Mouse (Mus musculus): ENCODE measurements around the gene Tmem150b.

Gene Tmem150b

DNA sequence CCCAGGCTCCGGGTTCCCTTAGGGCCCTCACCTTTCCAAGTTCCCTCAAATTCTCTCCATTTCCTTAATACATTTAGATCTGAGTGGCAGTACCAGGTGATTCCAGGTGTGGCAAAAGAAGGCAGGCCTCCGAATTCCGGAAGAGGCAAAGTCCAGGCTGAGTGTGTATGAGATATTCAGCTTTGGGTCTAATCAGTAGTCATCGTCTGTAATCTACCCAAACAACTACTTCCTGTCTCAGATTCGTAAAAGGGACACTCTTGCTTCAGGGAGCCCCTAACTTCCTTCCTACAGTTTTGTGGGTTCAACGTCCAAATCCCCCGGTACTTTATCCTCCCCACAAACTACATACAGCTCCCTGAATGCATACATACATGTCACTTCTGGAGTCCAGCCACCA, at the start of gene Tmem150b:
Gene Tmem150b (minus strand): TSS at position 81 of the 400 bp plus-strand sequence.
- no peak for DNase-seq (ENCODE audit: low spot score)

DNA sequence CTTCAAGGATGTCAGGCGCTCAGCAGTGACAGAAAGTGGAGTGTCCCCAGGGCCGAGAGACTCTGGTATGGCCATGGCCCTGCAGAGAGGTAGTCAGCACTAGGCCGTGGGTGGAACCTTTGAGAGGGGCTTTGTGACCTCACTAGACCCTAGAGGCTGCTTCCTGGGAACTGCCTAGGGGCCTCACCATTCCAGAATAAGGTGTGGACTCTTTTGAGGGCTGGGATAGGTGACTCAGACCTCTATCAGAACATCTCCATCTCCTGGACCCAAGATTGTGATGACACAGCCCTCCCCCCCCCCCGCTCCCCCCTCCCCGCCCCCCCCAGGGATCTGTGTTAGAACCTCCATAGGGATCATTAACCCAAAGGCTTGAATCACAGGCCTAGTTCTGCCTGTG, 46.2 kb upstream of the Tmem150b start, which contains the start of gene Fam71e2:
Gene Fam71e2 (minus strand): TSS at position 101 of the 400 bp plus-strand sequence.
- no peak for DNase-seq (ENCODE audit: low spot score)

DNA sequence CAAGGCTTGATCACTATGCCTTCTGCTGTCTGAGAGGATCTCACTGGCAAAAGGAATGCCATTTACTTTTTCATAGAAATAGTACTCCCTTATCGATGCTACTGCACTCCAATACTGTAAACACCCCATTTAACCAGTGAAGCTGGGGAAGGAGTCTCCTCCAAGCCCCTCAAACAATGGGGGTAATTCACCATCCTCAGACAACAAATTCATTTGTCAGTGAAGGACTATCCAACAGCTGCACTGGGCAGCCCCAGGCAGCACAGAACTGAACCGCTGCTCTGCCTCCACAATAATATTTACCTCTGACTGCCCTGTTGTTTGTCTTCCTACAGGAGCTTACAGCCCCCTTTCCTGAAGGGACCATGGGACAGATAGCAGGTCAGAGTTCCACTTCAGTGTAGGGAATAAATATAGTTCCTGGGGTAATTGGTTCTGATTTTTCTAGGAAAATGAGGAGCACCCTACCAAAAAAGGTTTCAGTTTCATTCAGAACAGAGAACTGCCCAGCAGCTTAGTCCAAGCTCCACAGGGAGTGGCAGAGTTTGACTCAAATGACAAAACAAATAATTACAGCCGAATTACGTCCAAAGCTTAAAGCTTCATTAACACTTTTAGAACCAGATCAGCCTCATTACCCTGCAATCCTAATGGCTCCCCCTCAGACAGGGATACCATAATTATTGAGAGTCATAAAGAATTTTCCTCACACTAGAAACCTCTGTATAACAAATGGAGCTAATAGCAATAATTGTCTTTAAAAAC, 40.1 kb upstream of the Tmem150b start:
- DNase-seq (ENCODE audit: low spot score) = no peak

DNA sequence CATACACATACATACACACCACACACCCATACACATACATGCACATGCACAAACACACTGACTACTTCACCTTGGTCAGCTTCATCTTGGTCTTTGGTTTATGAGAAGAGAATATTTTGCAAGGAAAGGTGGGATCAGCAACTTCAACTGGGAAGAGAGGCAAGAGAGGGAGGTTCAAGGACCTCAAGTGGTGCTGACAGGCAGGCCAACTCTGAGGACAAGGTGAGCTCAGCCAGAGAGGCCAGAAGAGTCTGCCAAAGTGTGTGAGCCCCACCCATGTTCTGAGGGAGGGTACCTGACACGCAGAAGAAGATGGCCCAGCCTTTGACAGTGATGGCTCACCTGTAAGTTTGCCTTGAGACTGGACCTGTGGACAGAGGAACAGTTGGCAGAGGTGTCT, 34.6 kb upstream of the Tmem150b start:
- no peak for DNase-seq (ENCODE audit: low spot score)

DNA sequence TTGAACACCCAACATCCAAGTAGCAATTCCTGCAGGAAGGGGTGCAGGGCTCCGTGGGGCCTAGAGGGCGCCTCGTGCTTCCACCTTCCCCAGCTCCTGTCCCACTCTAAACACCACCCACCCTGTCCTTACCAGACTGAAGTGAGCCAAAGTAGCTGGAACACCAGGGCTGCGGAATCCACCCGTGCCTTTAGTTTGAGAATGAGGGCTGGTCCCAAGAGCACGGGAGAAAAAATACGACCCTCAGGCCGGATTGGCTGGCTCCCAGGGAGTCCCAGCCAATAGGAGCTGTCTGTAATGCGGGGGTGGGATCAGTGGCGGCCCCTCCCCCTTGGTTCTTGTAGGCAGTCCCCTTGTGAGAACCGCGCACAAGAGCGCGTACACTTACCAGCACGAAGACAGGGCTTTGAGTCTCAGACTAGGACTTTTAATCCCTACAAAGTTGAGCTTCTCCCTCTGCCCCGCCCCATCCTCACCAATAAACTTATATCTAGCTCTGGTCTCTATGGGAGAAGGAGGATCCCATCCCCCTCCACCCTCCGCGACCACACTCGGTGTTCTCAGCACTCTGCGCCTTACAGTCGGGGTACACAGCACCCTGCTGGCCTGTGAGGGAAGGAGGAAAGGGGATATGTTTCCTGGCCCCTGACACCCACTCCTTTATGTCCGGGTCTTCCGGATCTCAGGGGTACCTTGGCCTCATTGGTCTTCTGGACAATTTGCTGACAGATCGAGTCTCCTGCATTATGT, 27.9 kb upstream of the Tmem150b start, which contains the start of gene Cox6b2:
Gene Cox6b2 (minus strand): TSS at position 274 of the 750 bp plus-strand sequence.
- peak; percentile 62 for DNase-seq (ENCODE audit: low spot score)

DNA sequence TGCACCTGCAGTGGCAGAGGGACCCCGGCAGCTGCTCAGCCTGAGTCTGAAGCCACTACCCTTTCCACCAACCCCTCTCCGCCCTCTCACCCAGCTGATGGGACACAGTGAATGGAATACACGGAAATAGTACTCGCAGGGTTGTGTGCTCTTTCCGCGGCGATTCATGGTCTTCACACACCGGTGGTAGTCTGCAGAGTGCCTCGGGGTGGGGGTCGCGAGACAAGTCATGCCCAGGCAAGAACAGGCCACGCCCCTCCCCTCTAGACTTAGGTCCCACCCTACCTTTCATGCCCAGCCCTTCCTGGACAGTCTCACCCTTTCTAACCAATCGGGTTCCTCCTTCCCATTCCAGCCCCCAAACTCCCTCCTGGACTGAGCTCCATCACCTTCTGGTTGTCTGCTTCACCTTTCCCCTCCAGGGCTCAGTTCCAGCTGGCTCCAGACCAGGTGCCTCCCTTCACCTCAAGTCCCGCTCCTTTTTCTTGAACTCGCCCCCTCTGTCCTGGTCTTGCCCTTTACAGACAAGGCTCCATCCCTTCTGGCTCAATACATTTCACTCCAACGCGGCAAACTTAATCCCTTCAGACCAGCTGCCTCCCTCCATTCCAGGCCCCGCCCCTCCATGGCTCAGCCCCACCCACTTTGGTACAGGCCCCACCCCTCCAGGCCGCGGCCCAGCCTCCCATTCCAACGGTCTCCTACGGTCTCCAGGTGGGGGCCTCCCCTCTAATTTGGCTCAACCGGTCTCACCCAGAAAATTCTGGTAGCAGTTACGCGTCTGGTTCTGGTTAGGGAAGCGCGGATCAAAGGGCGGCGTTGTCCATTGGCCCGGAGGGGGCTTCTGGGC, 27.1 kb upstream of the Tmem150b start:
- peak; percentile 66 for DNase-seq (ENCODE audit: low spot score)

DNA sequence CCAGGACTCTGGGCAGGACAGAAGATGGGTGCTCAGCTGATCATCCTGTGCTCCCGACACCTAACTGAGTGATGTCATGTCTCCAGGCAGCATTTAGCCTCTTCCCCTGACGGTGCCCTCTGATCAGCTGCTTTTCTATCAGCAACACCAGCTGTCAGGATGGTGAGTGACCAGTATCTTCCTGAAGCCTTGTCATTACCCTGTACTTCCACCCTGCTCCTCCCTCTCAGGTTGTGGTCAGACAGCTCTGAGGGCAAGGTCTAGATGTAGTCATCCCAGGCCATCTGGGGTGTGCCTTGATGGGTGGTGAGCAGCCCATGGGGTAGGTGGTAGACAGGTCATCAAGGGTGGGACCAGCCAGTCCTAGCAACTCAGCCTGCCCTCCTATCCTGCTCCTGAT, 24.1 kb upstream of the Tmem150b start:
- DNase-seq (ENCODE audit: low spot score) = no peak

DNA sequence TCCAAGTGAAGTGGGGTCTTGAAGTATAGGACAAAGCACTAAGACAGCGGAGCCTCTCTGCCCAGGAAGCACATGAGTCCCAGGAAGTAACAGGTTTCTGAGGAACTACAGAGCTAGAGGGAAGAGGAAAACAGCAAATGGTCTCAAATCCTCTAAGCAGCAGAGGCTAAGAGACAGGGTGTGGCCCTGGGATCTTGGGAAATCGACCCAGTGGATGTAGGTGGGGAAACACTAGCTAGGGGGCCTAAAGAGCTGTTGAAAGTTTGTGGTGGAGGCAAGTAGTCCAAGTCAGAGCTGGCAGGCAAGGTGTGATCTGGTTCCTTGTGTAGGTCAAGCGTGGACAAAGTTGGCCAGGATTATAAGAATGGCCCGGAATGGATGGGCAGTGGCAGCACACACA, 23.3 kb upstream of the Tmem150b start:
- DNase-seq (ENCODE audit: low spot score) = no peak

DNA sequence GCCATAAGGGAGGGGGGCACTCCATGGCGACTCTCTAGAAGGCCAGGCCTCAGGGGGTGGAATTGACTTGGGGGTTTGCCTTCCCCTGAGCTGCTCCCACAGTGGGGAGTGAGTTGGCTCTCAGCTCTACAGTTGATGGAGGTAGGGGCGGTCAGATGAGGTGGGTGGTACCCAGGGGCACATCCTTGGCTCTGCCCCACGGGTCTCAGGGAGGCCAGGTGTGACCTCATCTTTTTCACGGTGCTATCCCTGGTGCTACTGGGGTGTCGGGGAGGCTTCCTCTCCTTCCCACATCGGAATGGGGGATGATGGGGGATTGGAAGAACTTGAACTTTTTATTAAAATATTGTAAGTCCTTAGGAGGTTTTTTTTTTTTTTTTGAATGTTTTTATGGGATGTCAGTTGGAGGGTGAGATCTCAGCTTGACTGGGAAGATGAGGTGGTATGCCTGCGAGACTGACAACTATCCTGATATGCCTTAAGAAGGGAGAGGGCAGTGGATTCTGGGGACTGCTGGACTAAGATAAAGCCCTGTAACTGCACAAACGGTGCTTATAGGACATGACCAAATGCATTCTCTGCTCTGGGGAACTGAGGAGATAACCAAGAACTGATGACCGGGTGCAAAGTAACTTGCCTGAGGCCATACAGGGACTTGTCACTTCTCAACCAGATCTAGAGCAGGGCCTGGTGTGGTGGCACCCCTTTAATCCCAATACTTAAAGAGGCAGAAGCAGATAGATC, 22.3 kb upstream of the Tmem150b start:
- no peak for DNase-seq (ENCODE audit: low spot score)

DNA sequence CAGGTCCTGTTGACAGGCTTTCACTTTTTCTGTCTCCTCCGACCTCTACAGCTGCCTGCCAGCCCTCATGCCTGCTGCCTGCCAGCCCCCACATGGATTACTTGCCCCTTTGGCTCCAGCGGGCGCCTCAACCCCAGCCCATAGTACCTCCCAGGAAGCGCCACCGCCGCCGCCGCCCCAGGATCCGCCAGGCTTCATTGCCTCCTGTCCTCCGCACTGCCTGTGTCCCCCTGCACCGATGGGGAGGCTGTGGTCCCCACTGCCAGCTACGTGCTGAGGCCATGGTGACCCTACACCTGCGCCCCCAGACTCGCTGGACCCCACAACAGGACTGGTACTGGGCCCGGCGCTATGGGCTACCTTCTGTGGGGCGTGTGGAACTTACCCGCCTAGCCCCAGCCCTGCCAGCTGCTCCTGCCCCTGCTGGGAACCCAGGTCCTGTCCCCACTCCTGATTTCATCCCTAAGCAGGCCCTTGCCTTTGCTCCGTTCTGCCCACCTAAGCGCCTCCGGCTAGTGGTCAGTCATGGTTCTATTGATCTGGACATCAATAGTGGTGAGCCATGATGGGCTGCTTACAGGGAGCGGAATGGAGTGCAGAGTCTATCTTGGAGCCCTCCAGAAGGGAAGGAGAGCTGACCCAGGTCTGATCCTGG, 21.4 kb upstream of the Tmem150b start:
- DNase-seq (ENCODE audit: low spot score) = no peak

DNA sequence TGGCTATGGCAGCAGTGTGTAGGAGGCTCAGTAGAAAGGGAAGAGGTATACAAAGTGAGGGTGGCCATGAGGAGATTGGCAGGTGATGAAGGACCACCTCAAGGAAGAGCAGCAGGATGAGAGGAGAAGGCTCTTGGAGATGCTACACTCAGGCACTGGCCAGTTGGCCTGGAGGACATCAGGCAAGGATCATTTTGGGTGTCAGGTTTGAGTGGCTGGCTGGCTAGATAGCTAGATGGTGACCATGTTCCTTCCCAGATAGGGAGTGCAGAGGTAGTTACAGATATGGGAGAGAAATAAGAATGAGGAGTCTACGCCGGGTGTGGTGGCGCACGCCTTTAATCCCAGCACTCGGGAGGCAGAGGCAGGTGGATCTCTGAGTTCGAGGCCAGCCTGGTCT, 19.8 kb upstream of the Tmem150b start:
- DNase-seq (ENCODE audit: low spot score) = no peak

DNA sequence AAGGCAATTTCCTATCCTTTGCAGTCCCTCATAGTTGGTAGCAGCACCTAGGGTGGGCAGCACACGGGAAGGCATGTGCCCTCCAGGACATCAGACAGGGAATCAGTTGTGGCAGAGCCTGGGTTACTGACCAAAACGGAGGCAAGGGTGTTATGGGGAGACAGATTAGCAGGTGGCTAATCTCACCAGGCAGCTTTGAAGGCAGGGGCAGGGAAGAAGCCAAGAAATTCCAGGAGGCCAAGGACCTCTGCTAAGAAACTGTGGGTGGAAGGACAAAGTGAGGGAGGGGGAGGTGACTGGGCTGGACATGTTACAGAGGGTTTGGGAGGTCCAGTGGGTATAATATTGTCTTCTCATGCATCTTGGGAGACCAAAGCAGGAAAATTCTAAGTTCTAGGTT, 18.3 kb upstream of the Tmem150b start:
- DNase-seq (ENCODE audit: low spot score) = no peak

DNA sequence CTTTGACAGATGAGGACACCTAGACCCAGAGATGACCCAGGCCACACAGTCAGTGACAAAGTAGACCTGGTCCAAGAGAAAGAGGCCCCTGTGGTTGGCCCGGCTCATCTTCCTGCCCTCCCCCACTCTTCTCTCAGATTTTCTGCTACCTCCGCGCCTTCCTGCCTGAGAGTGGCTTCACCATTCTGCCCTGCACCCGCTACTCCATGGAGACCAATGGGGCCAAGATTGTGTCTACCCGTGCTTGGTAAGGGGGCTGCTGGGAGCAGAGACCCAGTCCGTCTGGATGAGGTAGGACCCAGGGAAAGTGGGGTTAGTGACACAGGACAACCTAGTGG, 17.4 kb upstream of the Tmem150b start:
- no peak for DNase-seq (ENCODE audit: low spot score)

DNA sequence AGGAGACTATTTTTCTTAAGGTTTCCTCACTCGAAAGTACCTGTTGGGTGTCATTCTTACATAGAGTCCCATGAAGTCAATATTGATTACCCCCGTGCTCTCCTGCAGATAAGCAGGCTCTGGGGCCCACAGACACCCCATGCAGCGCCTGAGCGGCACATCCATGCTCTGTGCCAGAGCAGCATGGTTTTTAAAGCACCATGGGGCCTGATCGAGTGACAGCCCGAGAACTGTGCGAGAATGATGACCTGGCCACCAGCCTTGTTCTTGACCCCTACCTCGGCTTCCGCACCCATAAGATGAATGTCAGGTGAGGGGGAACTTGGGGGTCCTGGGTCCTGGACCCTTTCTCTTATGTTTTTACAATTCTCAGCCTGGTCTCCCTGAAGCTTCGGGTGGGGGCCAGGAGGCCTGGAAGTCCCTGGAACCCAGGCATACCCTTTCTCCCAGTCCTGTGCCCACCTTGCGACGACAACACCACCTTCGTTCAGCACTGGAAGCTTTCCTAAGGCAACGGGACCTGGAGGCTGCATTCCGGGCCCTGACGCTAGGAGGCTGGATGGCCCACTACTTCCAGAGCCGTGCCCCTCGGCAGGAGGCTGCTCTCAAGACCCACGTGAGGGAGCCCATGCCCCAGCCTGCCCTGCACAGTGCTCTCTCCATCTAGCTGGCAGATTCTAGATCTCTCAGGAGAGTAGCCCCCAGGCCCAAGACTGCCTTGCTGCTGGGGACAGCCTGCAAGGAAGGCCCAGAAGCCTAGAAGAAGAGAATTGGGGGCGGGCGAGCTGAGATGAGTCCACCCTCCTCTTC, 16.8 kb upstream of the Tmem150b start:
- no peak for DNase-seq (ENCODE audit: low spot score)

DNA sequence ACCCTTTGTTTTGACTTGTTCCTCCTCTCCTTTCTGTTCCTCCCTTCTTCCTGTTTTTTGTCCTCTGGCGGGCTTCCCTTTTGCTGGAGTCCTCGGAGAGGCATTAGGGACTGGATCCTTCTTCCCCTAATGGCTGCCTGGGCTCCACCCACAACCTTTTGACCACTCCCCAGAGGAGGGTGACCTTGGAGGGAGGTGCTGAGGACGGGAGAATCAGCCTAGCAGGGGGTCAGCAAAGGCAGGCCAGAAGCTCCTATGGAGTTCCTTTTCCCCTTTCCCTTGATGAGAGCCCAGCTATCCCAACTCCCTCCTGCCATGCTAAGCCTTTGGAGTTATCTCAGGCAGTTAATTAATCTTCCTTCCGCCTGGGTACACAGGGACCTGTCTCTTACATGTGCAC, 16.1 kb upstream of the Tmem150b start:
- DNase-seq (ENCODE audit: low spot score) = peak; percentile 58

DNA sequence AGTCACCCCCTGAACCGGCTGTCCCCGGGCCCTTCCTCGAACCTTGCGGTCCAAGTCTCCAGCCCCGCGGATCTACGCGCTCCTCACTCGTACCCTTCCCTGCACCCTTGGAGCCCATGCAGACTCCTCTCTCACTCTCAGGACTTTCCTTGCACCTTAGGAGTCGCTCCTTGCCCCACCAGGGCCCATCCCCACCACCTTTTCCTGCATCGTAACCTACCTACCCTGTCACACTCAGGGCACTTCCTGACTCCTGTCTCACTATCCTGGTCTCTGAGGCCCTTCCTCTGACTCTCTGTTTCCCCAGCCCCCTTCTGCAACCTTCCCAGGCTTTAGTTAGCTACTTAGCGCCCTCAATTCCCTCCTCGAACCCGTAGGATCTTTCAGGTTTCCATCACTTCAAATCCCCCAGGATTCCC, 15.3 kb upstream of the Tmem150b start:
- DNase-seq (ENCODE audit: low spot score) = no peak

DNA sequence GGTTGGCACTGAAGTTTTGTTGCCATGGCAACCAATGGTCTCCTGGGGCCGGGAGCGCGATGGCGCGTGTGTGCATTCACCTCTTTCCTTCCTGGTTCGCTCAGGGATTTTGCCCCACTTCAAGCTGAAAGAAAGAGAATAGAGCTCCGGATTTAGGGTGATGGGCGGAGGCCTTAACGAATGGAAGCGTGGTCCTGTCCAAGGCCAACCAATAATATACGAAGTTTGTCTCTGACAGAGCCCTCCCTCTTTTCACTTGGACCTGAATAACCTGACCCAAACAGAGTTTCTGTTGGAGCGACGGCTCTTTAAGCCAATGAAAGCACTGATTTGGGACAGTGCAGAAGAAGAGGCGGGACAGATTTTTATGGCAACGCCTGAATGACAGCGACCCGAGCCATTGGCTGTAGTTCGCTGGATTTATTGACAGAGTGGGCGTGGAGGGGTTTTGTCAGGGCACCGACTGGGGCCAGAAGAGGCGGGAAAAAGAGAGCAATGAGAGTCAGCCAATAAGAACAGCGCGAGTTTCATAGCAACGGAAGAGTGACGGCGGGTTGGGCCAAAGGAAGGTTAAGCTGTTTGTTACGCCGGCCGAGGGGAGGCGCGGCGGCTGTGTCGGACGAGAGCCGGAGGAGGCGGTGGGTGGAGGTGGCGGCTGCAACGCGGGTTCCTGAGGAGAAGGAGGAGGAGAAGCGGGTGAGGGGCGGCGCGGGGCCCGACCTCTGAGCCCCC, 14.7 kb upstream of the Tmem150b start, which contains the start of gene Kmt5c:
Gene Kmt5c (plus strand): TSS at position 572 of the 732 bp plus-strand sequence.
- peak; percentile 86 for DNase-seq (ENCODE audit: low spot score)

DNA sequence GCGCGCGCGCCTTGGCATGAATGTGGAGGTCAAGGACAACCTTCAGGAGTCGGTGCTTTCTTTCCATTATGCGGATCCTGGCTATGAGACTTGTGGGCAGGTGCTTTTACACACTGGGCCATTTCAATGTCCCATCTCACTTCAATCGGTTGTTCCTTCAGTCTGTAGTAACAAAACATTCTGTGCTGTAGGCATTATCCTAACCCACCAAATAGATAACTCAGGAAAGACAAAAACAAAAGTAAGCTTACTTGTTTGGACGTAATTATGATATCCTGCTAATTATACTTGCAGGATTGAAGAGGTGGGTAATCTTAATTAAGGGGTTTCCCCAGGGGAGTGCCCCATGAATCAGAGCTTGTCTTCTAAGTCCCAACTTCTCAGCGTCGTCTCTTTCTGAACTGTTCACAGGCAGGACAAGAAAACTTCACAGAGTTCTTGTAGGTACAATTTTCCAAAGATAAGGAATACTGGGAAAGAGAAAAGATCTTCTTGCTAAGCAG, 14.0 kb upstream of the Tmem150b start:
- DNase-seq (ENCODE audit: low spot score) = no peak

DNA sequence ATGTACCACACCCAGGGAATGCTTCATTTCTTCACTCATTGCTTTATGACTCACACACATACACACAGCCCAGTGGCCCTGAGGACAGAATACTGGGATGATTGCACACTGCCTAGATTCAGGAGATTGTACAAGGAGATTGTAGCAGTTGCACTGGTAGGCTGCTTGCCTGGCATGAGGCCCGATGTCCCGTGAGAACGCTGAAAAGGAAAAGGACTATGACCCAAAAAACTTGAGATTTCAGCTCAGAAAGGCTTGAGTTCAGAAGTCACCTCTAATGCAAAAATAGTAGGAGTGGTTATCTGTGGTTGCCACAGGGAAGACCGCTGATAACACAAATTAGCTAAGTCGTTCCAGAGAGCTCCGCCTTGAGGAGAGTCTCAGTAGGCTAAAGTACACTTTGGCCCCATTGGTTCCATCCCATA, 7.9 kb upstream of the Tmem150b start:
- no peak for DNase-seq (ENCODE audit: low spot score)

Measured in spleen, adult 12 weeks (tissue).